Mouse (Mus musculus) G1E (cell line): ENCODE data around the gene Agr2. TPM values are rescaled to one million over a fixed set of nuclear protein-coding genes. Genes with fewer than 3 reads are reported as not detected.

ENCODE experiments used
- ATAC-seq: 2 replicates; pipeline ENCODE4 v1.8.0; 2016; ENCODE audit warnings: mild to moderate bottlenecking; ENCODE audit not compliant: insufficient number of reproducible peaks, poor library complexity, low FRiP score, severe bottlenecking; ENCODE audit errors: extremely low read depth
- DNase-seq: peaks from one replicate; pipeline ENCODE4 v3.0.0; 2012; ENCODE audit warnings: low spot score
- H3K27me3 ChIP-seq: 2 replicates; pipeline ENCODE4 v1.6.1; 2012; ENCODE audit warnings: mild to moderate bottlenecking, low read length, inconsistent platforms; ENCODE audit not compliant: insufficient read depth
- H3K36me3 ChIP-seq: replicated peaks from 2 replicates; pipeline ENCODE3; 2012; ENCODE audit warnings: mild to moderate bottlenecking, inconsistent platforms
- H3K4me1 ChIP-seq: 2 replicates; pipeline ENCODE4 v1.6.1; 2012; ENCODE audit warnings: low read depth, low read length, inconsistent platforms, mixed read lengths; ENCODE audit not compliant: insufficient read depth
- H3K4me3 ChIP-seq: 2 replicates; pipeline ENCODE4 v1.5.1; 2012; ENCODE audit warnings: low read depth, mild to moderate bottlenecking, inconsistent platforms, low read length, moderate library complexity, mixed read lengths
- H3K9me3 ChIP-seq: replicated peaks from 2 replicates; pipeline ENCODE4 v1.6.1; 2012; ENCODE audit warnings: inconsistent platforms
- CTCF ChIP-seq: IDR thresholded peaks from 2 replicates; pipeline ENCODE4 v1.5.1; 2012; ENCODE audit warnings: low read depth, low read length, inconsistent platforms, mixed read lengths
- GATA1 ChIP-seq: IDR thresholded peaks from 2 replicates; pipeline ENCODE4 v1.6.1; 2012; ENCODE audit warnings: borderline replicate concordance, low read length, inconsistent platforms, mixed read lengths
- GATA2 ChIP-seq: IDR thresholded peaks from 2 replicates; pipeline ENCODE4 v1.6.1; 2012; ENCODE audit warnings: low read depth, low read length, inconsistent platforms, borderline replicate concordance
- POLR2AphosphoS5 ChIP-seq: IDR thresholded peaks from 2 replicates; pipeline ENCODE4 v1.6.1; 2012; ENCODE audit warnings: low read depth, low read length, inconsistent platforms; ENCODE audit not compliant: insufficient replicate concordance
- TAL1 ChIP-seq: conservative IDR thresholded peaks from 2 replicates; pipeline ENCODE4 v1.6.1; 2012; ENCODE audit warnings: low read depth, low read length, inconsistent platforms, mixed read lengths
- polyA plus RNA-seq: library from polyadenylated mRNA; stranded (reverse); fragments of >175 nt; gene quantifications from 2 replicates; pipeline ENCODE4 v1.2.3, GENCODE M21; 2012
- total RNA-seq, 2 experiments: library from RNA; stranded (forward) in 1 of 2; stranded (reverse) in 1 of 2; fragments of 200-1000 nt in 1 of 2; fragments of >200 nt in 1 of 2; fragmentation: Nextera tagmentation in 1 of 2; gene quantifications; 2 replicates each; pipeline ENCODE4 v1.2.3; 2014 to 2017

Agr2 gene
- total and polyA plus RNA-seq, 3 experiments = 0.33 TPM; not detected in 2

- no peaks in the 10 kb centered on the region for H3K36me3 ChIP-seq
- no peak for TF ChIP-seq CTCF
- TF ChIP-seq POLR2AphosphoS5 = no peak
- no peak for TF ChIP-seq GATA1
- TF ChIP-seq GATA2 = no peak
- no peak for TF ChIP-seq TAL1
- ATAC-seq = no peak
- H3K4me3 ChIP-seq = no peak overlapping the region
- H3K27me3 ChIP-seq = no peaks in the 10 kb centered on the region
- H3K9me3 ChIP-seq = no peaks in the 10 kb centered on the region
- no peaks in the 10 kb centered on the region for H3K4me1 ChIP-seq
- DNase-seq = no peak
Measured at GRCm38 (mm10) chr12:36050276-36050675, 57.6 kb downstream of the Agr2 start.

Other genes starting within 250 kb of the Agr2 start
- not detected in 2 replicates for gene Agr3, start 67.3 kb upstream of the Agr2 start, total RNA-seq (2014; fragmentation: Nextera tagmentation)
- 0.22 TPM in 1 of 2 replicates, not detected in the other for gene Agr3, start 67.3 kb upstream of the Agr2 start, total RNA-seq (2017)
- not detected in 2 replicates for gene Agr3, start 67.3 kb upstream of the Agr2 start, polyA plus RNA-seq
- not detected in 2 replicates for gene Tspan13, start 49.6 kb downstream of the Agr2 start, total RNA-seq (2014; fragmentation: Nextera tagmentation)
- 0.12 TPM in 1 of 2 replicates, not detected in the other for gene Tspan13, start 49.6 kb downstream of the Agr2 start, total RNA-seq (2017)
- gene Tspan13, start 49.6 kb downstream of the Agr2 start, polyA plus RNA-seq = 0.08 TPM in 1 of 2 replicates, not detected in the other
- 41.8 and 49.1 TPM in 2 replicates for gene Ankmy2, start 164.2 kb downstream of the Agr2 start, total RNA-seq (2014; fragmentation: Nextera tagmentation)
- 44.1 and 49.6 TPM in 2 replicates for gene Ankmy2, start 164.2 kb downstream of the Agr2 start, total RNA-seq (2017)
- gene Ankmy2, start 164.2 kb downstream of the Agr2 start, polyA plus RNA-seq = 2.5 and 2.7 TPM in 2 replicates
- 134 and 138 TPM in 2 replicates for gene Bzw2, start 165.2 kb downstream of the Agr2 start, total RNA-seq (2014; fragmentation: Nextera tagmentation)
- 129 and 140 TPM in 2 replicates for gene Bzw2, start 165.2 kb downstream of the Agr2 start, total RNA-seq (2017)
- gene Bzw2, start 165.2 kb downstream of the Agr2 start, polyA plus RNA-seq = 17.6 and 23.8 TPM in 2 replicates